8 mouse cellular contexts compared by ENCODE assay signal in genomic region chr3:87525043-87525836, GRCm38 (mm10). TPM values are rescaled to one million over a fixed set of nuclear protein-coding genes. Genes with fewer than 3 reads are reported as not detected.
A peak's percentile ranks its signal among the peaks of the same experiment; 100 is the strongest.
DNase-seq lines count a peak whose midpoint lies in the region; ATAC-seq and TF ChIP-seq lines count a peak whose summit lies in the region.

Gene Etv3, plus strand, starts transcription at chr3:87525407.

- no peak for TF ChIP-seq EP300 in MEL (IDR thresholded peaks at IDR 0.05; ENCODE audit: low read depth in 1 of 2, low read length in 2 of 2)

- H3K79me2 ChIP-seq in MEL (ENCODE audit: control insufficient read depth, insufficient read depth, low read length, poor library complexity) = peaks cover 11% of the 10 kb centered on the region

- 4% methylated on average over 59 of the region's 64 CpGs for WGBS in forebrain, embryonic 16.5 days
- WGBS in neural tube, embryonic 15.5 days = 5% methylated on average over 63 of the region's 64 CpGs

- peak in 1 of 3 experiments; percentile 9; a peak in 1 of 6 replicates for TF ChIP-seq CTCF in MEL (IDR thresholded peaks at IDR 0.05 in 2 of 3, conservative IDR thresholded peaks at IDR 0.05 in 1 of 3; ENCODE audit: control insufficient read depth in 1 of 3, insufficient read depth in 1 of 3, low read depth in 2 of 3, low read length in 3 of 3, poor library complexity in 1 of 3, severe bottlenecking in 1 of 3)

- ATAC-seq in forebrain, embryonic 16.5 days = peak; percentile 99
- ATAC-seq in neural tube, embryonic 15.5 days (ENCODE audit: low FRiP score) = peak; percentile 99

- intact Hi-C loops in heart, postnatal 25 days (cut with DNase I) = loop anchor here (2.0 to 5.0 kb wide), 2 partner anchors 14 to 37 kb away; no protein-coding TSS in a partner anchor

- peaks cover 2 to 5% of the 10 kb centered on the region in 2 experiments for H3K27me3 ChIP-seq in MEL (ENCODE audit: control insufficient read depth in 1 of 2, insufficient read depth in 2 of 2, low read length in 2 of 2)
- no peaks in the 10 kb centered on the region for H3K27me3 ChIP-seq in forebrain, embryonic 16.5 days (replicated peaks; ENCODE audit: control insufficient read depth, insufficient read depth, low read length)
- no peaks in the 10 kb centered on the region for H3K27me3 ChIP-seq in neural tube, embryonic 15.5 days (replicated peaks)

- TF ChIP-seq RAD21 in MEL (IDR thresholded peaks at IDR 0.05; ENCODE audit: low read depth, low read length) = no peak

- DNase-seq in MEL (ENCODE audit: low read depth, low spot score) = peak; percentile 90
- peak; percentile 91 to 92 for DNase-seq in cerebellum, adult 18-20 months
- peak; percentile 82 for DNase-seq in heart, postnatal 25 days (ENCODE audit: low spot score)
- peak; percentile 88 to 92 for DNase-seq in layer of hippocampus, adult 18-20 months (ENCODE audit: low spot score in 2 of 2)
- peak; percentile 91 to 93 for DNase-seq in lung, adult 18-20 months
- DNase-seq in testis, postnatal 10 days (ENCODE audit: low spot score) = peak; percentile 91

- TF ChIP-seq POLR2A in MEL (IDR thresholded peaks at IDR 0.05; ENCODE audit: control insufficient read depth in 1 of 2, insufficient read depth in 1 of 2, low read depth in 1 of 2, low read length in 2 of 2, poor library complexity in 1 of 2) = peak; percentile 93 to 94

- peaks cover 3 to 9% of the 10 kb centered on the region in 2 experiments; a peak in 3 of 4 replicates for H3K36me3 ChIP-seq in MEL (ENCODE audit: control insufficient read depth in 1 of 2, insufficient read depth in 2 of 2, low read length in 2 of 2)
- peaks cover 21% of the 10 kb centered on the region for H3K36me3 ChIP-seq in forebrain, embryonic 16.5 days (ENCODE audit: control insufficient read depth, insufficient read depth)
- peaks cover 29% of the 10 kb centered on the region for H3K36me3 ChIP-seq in neural tube, embryonic 15.5 days

- peak within 1 kb of the TSS; percentile 71 to 90 for H3K4me3 ChIP-seq in MEL (ENCODE audit: control insufficient read depth in 1 of 2, insufficient read depth in 1 of 2, low read depth in 2 of 2, low read length in 2 of 2)
- H3K4me3 ChIP-seq in forebrain, embryonic 16.5 days (replicated peaks; ENCODE audit: low read length) = peak within 1 kb of the TSS; percentile 77
- peak within 1 kb of the TSS; percentile 92 for H3K4me3 ChIP-seq in neural tube, embryonic 15.5 days (replicated peaks)

- H3K4me1 ChIP-seq in MEL (ENCODE audit: control insufficient read depth in 1 of 2, insufficient read depth in 2 of 2, low read length in 2 of 2) = peaks cover 2 to 10% of the 10 kb centered on the region in 2 experiments; a peak in 3 of 4 replicates
- peaks cover 12% of the 10 kb centered on the region for H3K4me1 ChIP-seq in forebrain, embryonic 16.5 days (replicated peaks; ENCODE audit: control insufficient read depth, insufficient read depth, low read length)
- peaks cover 19% of the 10 kb centered on the region for H3K4me1 ChIP-seq in neural tube, embryonic 15.5 days

- H3K9ac ChIP-seq in MEL (ENCODE audit: control insufficient read depth, low read depth, low read length, poor library complexity, severe bottlenecking) = peak within 1 kb of the TSS; percentile 88
- peak within 1 kb of the TSS; percentile 91 for H3K9ac ChIP-seq in forebrain, embryonic 16.5 days (replicated peaks; ENCODE audit: low read depth, low read length)
- H3K9ac ChIP-seq in neural tube, embryonic 15.5 days (replicated peaks) = peak within 1 kb of the TSS; percentile 100

- peak within 1 kb of the TSS; percentile 16; the same call in 1 of the 2 replicates for H3K27ac ChIP-seq in MEL (ENCODE audit: control insufficient read depth, low read depth, low read length)
- peak within 1 kb of the TSS; percentile 86 for H3K27ac ChIP-seq in forebrain, embryonic 16.5 days (ENCODE audit: low read length)
- H3K27ac ChIP-seq in neural tube, embryonic 15.5 days (replicated peaks) = peak within 1 kb of the TSS; percentile 91

- H3K9me3 ChIP-seq in MEL (replicated peaks; ENCODE audit: insufficient read depth, low read length) = no peaks in the 10 kb centered on the region
- H3K9me3 ChIP-seq in forebrain, embryonic 16.5 days (ENCODE audit: control insufficient read depth, low read length) = no peaks in the 10 kb centered on the region
- no peaks in the 10 kb centered on the region for H3K9me3 ChIP-seq in neural tube, embryonic 15.5 days (replicated peaks)

- H3K4me2 ChIP-seq in forebrain, embryonic 16.5 days (ENCODE audit: low read length) = peak within 1 kb of the TSS; percentile 78
- H3K4me2 ChIP-seq in neural tube, embryonic 15.5 days = peak within 1 kb of the TSS; percentile 86

TF ChIP-seq in MEL, 35 proteins besides CTCF, POLR2A, EP300 and RAD21:
- TF ChIP-seq MAZ (IDR thresholded peaks at IDR 0.05; ENCODE audit: low read depth, low read length) = peak; percentile 85; the same call in 1 of the 2 replicates
- no peak for TF ChIP-seq MYB (IDR thresholded peaks at IDR 0.05; ENCODE audit: low read depth, low read length)
- peak; percentile 63 for TF ChIP-seq TCF12 (IDR thresholded peaks at IDR 0.05; ENCODE audit: low read depth, low read length)
- TF ChIP-seq RCOR1 (IDR thresholded peaks at IDR 0.05; ENCODE audit: low read depth, low read length) = no peak
- TF ChIP-seq ETS1 (IDR thresholded peaks at IDR 0.05; ENCODE audit: low read depth, low read length) = peak; percentile 8; the same call in 1 of the 2 replicates
- TF ChIP-seq MEF2A (IDR thresholded peaks at IDR 0.05; ENCODE audit: extremely low read depth, insufficient replicate concordance, low read depth, low read length, poor library complexity, severe bottlenecking) = no peak
- peak; percentile 72 for TF ChIP-seq ZMIZ1 (IDR thresholded peaks at IDR 0.05; ENCODE audit: low read depth, low read length)
- TF ChIP-seq NELFE (IDR thresholded peaks at IDR 0.05; ENCODE audit: low read depth, low read length) = peak; percentile 89
- no peak for TF ChIP-seq USF1 (IDR thresholded peaks at IDR 0.05; ENCODE audit: low read depth, low read length)
- no peak for TF ChIP-seq KAT2A (conservative IDR thresholded peaks at IDR 0.05; ENCODE audit: low read depth, low read length)
- no peak for TF ChIP-seq NRF1 (IDR thresholded peaks at IDR 0.05; ENCODE audit: insufficient read depth, low read depth, low read length, poor library complexity, severe bottlenecking)
- TF ChIP-seq MYC (IDR thresholded peaks at IDR 0.05; ENCODE audit: low read depth, low read length) = no peak
- TF ChIP-seq GATA1 (IDR thresholded peaks at IDR 0.05; ENCODE audit: low read depth, low read length) = no peak
- no peak for TF ChIP-seq POLR2AphosphoS5 (IDR thresholded peaks at IDR 0.05; ENCODE audit: borderline replicate concordance, low read depth, low read length)
- no peak for TF ChIP-seq JUND (IDR thresholded peaks at IDR 0.05; ENCODE audit: low read depth, low read length)
- TF ChIP-seq USF2 (IDR thresholded peaks at IDR 0.05; ENCODE audit: borderline replicate concordance in 1 of 2, insufficient read depth in 1 of 2, low read depth in 1 of 2, low read length in 2 of 2) = no peak
- peak; percentile 66 for TF ChIP-seq ELF1 (IDR thresholded peaks at IDR 0.05; ENCODE audit: low read depth, low read length)
- TF ChIP-seq TAL1 (IDR thresholded peaks at IDR 0.05; ENCODE audit: low read length) = no peak
- peak; percentile 54; the same call in 1 of the 2 replicates for TF ChIP-seq TBP (IDR thresholded peaks at IDR 0.05; ENCODE audit: low read depth, low read length)
- no peak for TF ChIP-seq GABPA (IDR thresholded peaks at IDR 0.05; ENCODE audit: low read depth, low read length)
- no peak for TF ChIP-seq MAFK (IDR thresholded peaks at IDR 0.05; ENCODE audit: borderline replicate concordance, low read depth, low read length)
- peak; percentile 22; the same call in 1 of the 2 replicates for TF ChIP-seq MXI1 (IDR thresholded peaks at IDR 0.05; ENCODE audit: low read depth, low read length)
- 0 out of 2 replicates have a peak, but pooled peaks have one; percentile 36 for TF ChIP-seq MAX (IDR thresholded peaks at IDR 0.05; ENCODE audit: low read length)
- TF ChIP-seq CHD1 (IDR thresholded peaks at IDR 0.05; ENCODE audit: low read depth, low read length) = no peak
- TF ChIP-seq E2F4 (IDR thresholded peaks at IDR 0.05; ENCODE audit: borderline replicate concordance, low read depth, low read length) = no peak
- TF ChIP-seq POLR2AphosphoS2 (IDR thresholded peaks at IDR 0.05; ENCODE audit: low read length) = peak; percentile 87; the same call in 1 of the 2 replicates
- TF ChIP-seq CHD2 (IDR thresholded peaks at IDR 0.05; ENCODE audit: low read length) = no peak
- TF ChIP-seq HCFC1 (IDR thresholded peaks at IDR 0.05; ENCODE audit: low read depth, low read length) = peak; percentile 82
- 0 out of 2 replicates have a peak, but pooled peaks have one; percentile 40 for TF ChIP-seq SIN3A (IDR thresholded peaks at IDR 0.05; ENCODE audit: low read length)
- TF ChIP-seq ZNF384 (IDR thresholded peaks at IDR 0.05; ENCODE audit: low read depth, low read length) = no peak
- no peak for TF ChIP-seq BHLHE40 (IDR thresholded peaks at IDR 0.05; ENCODE audit: borderline replicate concordance, low read depth, low read length)
- TF ChIP-seq ZKSCAN1 (IDR thresholded peaks at IDR 0.05; ENCODE audit: low read depth, low read length) = no peak
- TF ChIP-seq SMC3 (IDR thresholded peaks at IDR 0.05; ENCODE audit: low read depth, low read length) = no peak
- TF ChIP-seq ZC3H11A (IDR thresholded peaks at IDR 0.05; ENCODE audit: low read depth, low read length) = no peak
- no peak for TF ChIP-seq UBTF (IDR thresholded peaks at IDR 0.05; ENCODE audit: borderline replicate concordance, insufficient read depth, low read depth, low read length)
TF ChIP-seq in MEL: peak in this region for 12.

RNA-seq across cellular contexts. Expression of gene Etv3, which starts in this region (rescaled TPM):
- 5.8 and 7.4 TPM in 2 replicates for total RNA-seq in MEL (2012; rRNA removed)
- polyA plus RNA-seq in MEL (2012; ENCODE audit: insufficient read depth in 1 of 2, insufficient read length in 2 of 2, low read depth in 1 of 2, low replicate concordance in 2 of 2, missing spikeins in 1 of 2) = 10 to 100 TPM in 1 of 2 experiments, not detected in 1; 10.4 TPM
- 12.1 and 12.4 TPM in 2 replicates for polyA plus RNA-seq in forebrain, embryonic 16.5 days (2015; fragmentation: Nextera tagmentation; extraction: Ambion mirVana)
- 10 to 100 TPM; 17.7 to 18.3 TPM for total RNA-seq in heart, postnatal 25 days (2021)
- 10 to 100 TPM; 25.1 to 25.8 TPM for total RNA-seq in layer of hippocampus, adult 18-20 months (2021)
- 9.2 and 10.7 TPM in 2 replicates for polyA plus RNA-seq in neural tube, embryonic 15.5 days (2015; fragmentation: Nextera tagmentation; extraction: Ambion mirVana)

Comparison
In these comparisons a context has a peak if more than half of its experiments do, and no peak if none do; other contexts are left out.
1. Peak in every context shown above with its lines: DNase-seq, ATAC-seq, H3K4me3 ChIP-seq and H3K27ac ChIP-seq.
2. H3K27ac ChIP-seq: peak in every context shown above with its lines; median percentile 91 in neural tube, embryonic 15.5 days; 86 in forebrain, embryonic 16.5 days; 16 in MEL.